Mouse (Mus musculus) G1E (cell line): Measurements from ENCODE around the gene Nrcam.

Experiments used
- CTCF ChIP-seq: IDR thresholded peaks from 2 replicates; pipeline ENCODE4 v1.5.1; 2012; ENCODE audit warnings: low read depth, low read length, inconsistent platforms, mixed read lengths
- GATA1 ChIP-seq: IDR thresholded peaks from 2 replicates; pipeline ENCODE4 v1.6.1; 2012; ENCODE audit warnings: borderline replicate concordance, low read length, inconsistent platforms, mixed read lengths
- GATA2 ChIP-seq: IDR thresholded peaks from 2 replicates; pipeline ENCODE4 v1.6.1; 2012; ENCODE audit warnings: low read depth, low read length, inconsistent platforms, borderline replicate concordance
- POLR2AphosphoS5 ChIP-seq: IDR thresholded peaks from 2 replicates; pipeline ENCODE4 v1.6.1; 2012; ENCODE audit warnings: low read depth, low read length, inconsistent platforms; ENCODE audit not compliant: insufficient replicate concordance
- TAL1 ChIP-seq: conservative IDR thresholded peaks from 2 replicates; pipeline ENCODE4 v1.6.1; 2012; ENCODE audit warnings: low read depth, low read length, inconsistent platforms, mixed read lengths

DNA sequence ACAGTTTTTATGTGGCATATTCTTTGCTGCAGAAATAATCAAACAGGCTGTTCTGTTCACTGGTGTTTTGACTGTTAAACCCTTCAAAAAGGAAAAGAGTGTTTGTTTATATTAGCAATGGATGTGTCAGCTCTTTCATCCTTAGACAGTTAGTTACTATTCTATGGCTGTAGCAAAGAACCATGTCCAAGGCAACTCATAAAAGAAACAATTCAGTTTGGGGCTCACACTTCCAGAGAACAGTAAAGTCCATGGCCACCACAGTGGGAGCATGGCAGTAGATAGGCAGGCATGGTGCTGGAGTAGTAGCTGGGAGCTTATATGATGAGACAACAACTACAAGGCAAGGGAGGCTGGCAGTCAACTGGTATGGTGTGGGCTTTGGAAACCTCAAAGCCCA is 231.3 kb downstream of the Nrcam start:
- TF ChIP-seq GATA1 = no peak
- TF ChIP-seq CTCF = no peak
- TF ChIP-seq POLR2AphosphoS5 = no peak
- TF ChIP-seq GATA2 = no peak
- TF ChIP-seq TAL1 = no peak
